ENCODE assay signal across 11 mouse cellular contexts in the genomic region with DNA sequence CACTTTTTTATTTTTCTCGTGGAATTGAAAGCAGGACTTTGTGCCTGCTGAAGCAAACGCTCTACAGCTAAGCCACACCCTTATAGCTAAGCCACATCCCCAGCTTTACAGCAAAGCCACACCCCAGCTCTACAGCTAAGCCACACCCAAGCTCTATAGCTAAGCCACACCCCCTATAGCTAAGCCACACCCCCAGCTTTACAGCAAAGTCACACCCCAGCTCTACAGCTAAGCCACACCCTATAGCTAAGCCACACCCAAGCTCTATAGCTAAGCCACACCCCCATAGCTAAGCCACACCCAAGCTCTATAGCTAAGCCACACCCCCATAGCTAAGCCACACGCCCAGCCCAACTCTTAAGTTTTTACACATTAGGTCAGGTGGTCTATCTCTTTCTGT. TPM values are rescaled to one million over a fixed set of nuclear protein-coding genes. Genes with fewer than 3 reads are reported as not detected.
DNase-seq lines count a peak whose midpoint lies in the region; ATAC-seq and TF ChIP-seq lines count a peak whose summit lies in the region.
"Had no signal": no experiment of that assay in that cellular context is flagged by ENCODE, and none has a peak within 500 bp of the region (broad histone marks: within the 10 kb centered on the region; RNA-seq: fewer than 3 reads in every experiment).

No protein-coding gene starts in this region.

- no peaks in the 10 kb centered on the region for H3K27me3 ChIP-seq in hindbrain, postnatal 0 days (ENCODE audit: insufficient read depth, low read length)
- no peaks in the 10 kb centered on the region for H3K27me3 ChIP-seq in hindbrain, embryonic 14.5 days (ENCODE audit: control insufficient read depth, insufficient read depth, low read length)
- no peaks in the 10 kb centered on the region for H3K27me3 ChIP-seq in E14TG2a.4 (ENCODE audit: insufficient read depth, low read length)
- H3K27me3 ChIP-seq in erythroblast, embryonic 14.5 days (ENCODE audit: control insufficient read depth): peaks cover 3% of the 10 kb centered on the region; the same call in 1 of the 2 replicates
- H3K27me3 ChIP-seq in myocyte (ENCODE audit: control insufficient read depth, insufficient read depth, insufficient read length): no peaks in the 10 kb centered on the region
- H3K27me3 ChIP-seq: neural tube, embryonic 12.5 days had no signal

- no peak overlapping the region for H3ac ChIP-seq in myocyte (ENCODE audit: control insufficient read depth, insufficient read length)

- H3K9ac ChIP-seq in hindbrain, postnatal 0 days (replicated peaks; ENCODE audit: low read length): no peak overlapping the region
- no peak overlapping the region for H3K9ac ChIP-seq in hindbrain, embryonic 14.5 days
- H3K9ac ChIP-seq: neural tube, embryonic 12.5 days had no signal

- no peak for TF ChIP-seq POLR2A in myocyte (IDR thresholded peaks at IDR 0.05; ENCODE audit: insufficient read length, low read depth)

- 83% methylated on average over 3 of the region's 3 CpGs for WGBS in hindbrain, postnatal 0 days
- WGBS in hindbrain, embryonic 14.5 days: 73% methylated on average over 3 of the region's 3 CpGs

- no peak overlapping the region for H3K27ac ChIP-seq in hindbrain, postnatal 0 days
- H3K27ac ChIP-seq in hindbrain, embryonic 14.5 days: no peak overlapping the region
- H3K27ac ChIP-seq: neural tube, embryonic 12.5 days had no signal

- 0 out of 2 replicates have a peak, but pooled peaks have one; percentile 9 for ATAC-seq in hindbrain, postnatal 0 days
- ATAC-seq in hindbrain, embryonic 14.5 days (ENCODE audit: low FRiP score): no peak

- no peak overlapping the region for H3K4me2 ChIP-seq in hindbrain, postnatal 0 days (ENCODE audit: low read depth, low read length)
- H3K4me2 ChIP-seq in hindbrain, embryonic 14.5 days (replicated peaks): no peak overlapping the region
- peak overlapping the region; percentile 77 for H3K4me2 ChIP-seq in myocyte (ENCODE audit: low read depth)
- H3K4me2 ChIP-seq: neural tube, embryonic 12.5 days had no signal

- H3K9me3 ChIP-seq in hindbrain, postnatal 0 days (ENCODE audit: low read length): no peaks in the 10 kb centered on the region
- H3K9me3 ChIP-seq in hindbrain, embryonic 14.5 days (ENCODE audit: control insufficient read depth, low read length): no peaks in the 10 kb centered on the region
- no peaks in the 10 kb centered on the region for H3K9me3 ChIP-seq in E14TG2a.4 (ENCODE audit: low read length)
- H3K9me3 ChIP-seq in erythroblast, embryonic 14.5 days (ENCODE audit: control insufficient read depth, low read length): peaks cover 14% of the 10 kb centered on the region
- H3K9me3 ChIP-seq: neural tube, embryonic 12.5 days had no signal

- no peak for TF ChIP-seq CTCF in hindbrain, postnatal 0 days (IDR thresholded peaks at IDR 0.05; ENCODE audit: low read depth)
- no peak for TF ChIP-seq CTCF in E14TG2a.4 (conservative IDR thresholded peaks at IDR 0.05; ENCODE audit: low read length)

- H3K79me2 ChIP-seq in myocyte (ENCODE audit: control insufficient read depth, insufficient read depth): peaks cover 37% of the 10 kb centered on the region

- no peaks in the 10 kb centered on the region for H3K36me3 ChIP-seq in hindbrain, postnatal 0 days (ENCODE audit: insufficient read depth, low read length)
- no peaks in the 10 kb centered on the region for H3K36me3 ChIP-seq in hindbrain, embryonic 14.5 days (replicated peaks; ENCODE audit: control insufficient read depth, insufficient read depth)
- no peaks in the 10 kb centered on the region for H3K36me3 ChIP-seq in E14TG2a.4 (ENCODE audit: insufficient read depth, low read length)
- H3K36me3 ChIP-seq in erythroblast, embryonic 14.5 days (ENCODE audit: control insufficient read depth): no peaks in the 10 kb centered on the region; the same call in 1 of the 2 replicates
- no peaks in the 10 kb centered on the region for H3K36me3 ChIP-seq in myocyte (ENCODE audit: control insufficient read depth, insufficient read depth)
- H3K36me3 ChIP-seq: neural tube, embryonic 12.5 days had no signal

- no peak for DNase-seq in hindbrain, postnatal 0 days (ENCODE audit: low spot score)
- DNase-seq in hindbrain, embryonic 14.5 days (ENCODE audit: low spot score): no peak
- no peak for DNase-seq in cerebellum, adult 9-10 months
- DNase-seq in frontal cortex, postnatal 14 days (ENCODE audit: low spot score in 2 of 2): no peak
- DNase-seq in kidney, postnatal 4 days: no peak
- DNase-seq: adrenal gland, postnatal 25 days; gastrocnemius, adult 2 months had no signal

- H3K4me1 ChIP-seq in hindbrain, postnatal 0 days (ENCODE audit: insufficient read depth, low read length): 0 out of 2 replicates have a peak, but pooled peaks cover 6% of the 10 kb centered on the region
- H3K4me1 ChIP-seq in hindbrain, embryonic 14.5 days (replicated peaks; ENCODE audit: control insufficient read depth, insufficient read depth, low read length): peaks cover 7% of the 10 kb centered on the region; the same call in 1 of the 2 replicates
- H3K4me1 ChIP-seq in E14TG2a.4 (replicated peaks; ENCODE audit: low read depth, low read length): peaks cover 60% of the 10 kb centered on the region
- H3K4me1 ChIP-seq in erythroblast, embryonic 14.5 days (ENCODE audit: control insufficient read depth): peaks cover 41% of the 10 kb centered on the region
- H3K4me1 ChIP-seq: neural tube, embryonic 12.5 days had no signal

- no peak overlapping the region for H3K4me3 ChIP-seq in hindbrain, postnatal 0 days (ENCODE audit: low read length)
- no peak overlapping the region for H3K4me3 ChIP-seq in hindbrain, embryonic 14.5 days (replicated peaks; ENCODE audit: low read length)
- H3K4me3 ChIP-seq in E14TG2a.4 (replicated peaks; ENCODE audit: low read length) (0 out of 2 replicates have a peak overlapping the region, but pooled peaks have one; percentile 18), myocyte (no peak overlapping the region)
- H3K4me3 ChIP-seq in erythroblast, embryonic 14.5 days (replicated peaks): peak overlapping the region; percentile 48
- H3K4me3 ChIP-seq: gastrocnemius, adult 2 months; neural tube, embryonic 12.5 days had no signal

TF ChIP-seq in myocyte, 11 proteins besides CTCF, POLR2A, EP300 and RAD21:
- no peak for TF ChIP-seq MYOD1 (IDR thresholded peaks at IDR 0.05; ENCODE audit: control insufficient read depth in 1 of 3, insufficient read length in 2 of 3, low read depth in 2 of 3)
- TF ChIP-seq MYOG (IDR thresholded peaks at IDR 0.05; ENCODE audit: control insufficient read depth in 1 of 3, insufficient read depth in 1 of 3, insufficient read length in 2 of 3, low read depth in 2 of 3): no peak
- TF ChIP-seq TCF3 (IDR thresholded peaks at IDR 0.05; ENCODE audit: insufficient read length, low read depth): no peak
- TF ChIP-seq REST (IDR thresholded peaks at IDR 0.05; ENCODE audit: insufficient read depth, insufficient read length): no peak
- TF ChIP-seq USF1 (IDR thresholded peaks at IDR 0.05; ENCODE audit: low read depth): no peak
- no peak for TF ChIP-seq SRF (IDR thresholded peaks at IDR 0.05; ENCODE audit: control insufficient read depth, insufficient read length, low read depth)
- TF ChIP-seq MAX (IDR thresholded peaks at IDR 0.05; ENCODE audit: low read depth): no peak
- no peak for TF ChIP-seq POLR2AphosphoS2 (IDR thresholded peaks at IDR 0.05; ENCODE audit: insufficient read length, low read depth)
- TF ChIP-seq CEBPB (IDR thresholded peaks at IDR 0.05; ENCODE audit: insufficient read depth, poor library complexity, severe bottlenecking): no peak
- no peak for TF ChIP-seq E2F4 (IDR thresholded peaks at IDR 0.05; ENCODE audit: insufficient read depth)
- TF ChIP-seq TCF12 (IDR thresholded peaks at IDR 0.05; ENCODE audit: insufficient read depth, poor library complexity, severe bottlenecking): no peak

RNA-seq across cellular contexts. Expression of a gene that starts 42.7 kb away (rescaled TPM):
- 26.3 and 26.9 TPM in 2 replicates for total RNA-seq in hindbrain, postnatal 0 days (2014; rRNA removed)
- polyA plus RNA-seq in hindbrain, postnatal 0 days (2015; fragmentation: Nextera tagmentation; extraction: Ambion mirVana): 2.6 and 2.7 TPM in 2 replicates
- 3.6 and 3.7 TPM in 2 replicates for polyA plus RNA-seq in hindbrain, embryonic 14.5 days (2014; fragmentation: Nextera tagmentation; extraction: Ambion mirVana)
- 0.01 and 0.03 TPM in 2 replicates for polyA plus RNA-seq in erythroblast, embryonic 14.5 days (2012)
- 6.5 TPM for polyA plus RNA-seq in myocyte (2012; fragmentation: generic; extraction: Trizol)

Comparison
In these comparisons a context has a peak if more than half of its experiments do, and no peak if none do; other contexts are left out.
1. H3K4me3 ChIP-seq: peak in E14TG2a.4 (single experiment) and erythroblast, embryonic 14.5 days (single experiment); none in hindbrain, postnatal 0 days (single experiment), hindbrain, embryonic 14.5 days (single experiment) and myocyte (single experiment).